Mouse (Mus musculus): ENCODE data around the gene Rab37.

Rab37 gene

GRCm38 (mm10) chr11:115091362-115091901 is at the start of gene Rab37:
Rab37 (plus strand) TSS chr11:115091431.
- peak; percentile 52 for DNase-seq (ENCODE audit: low spot score)

- no peak for DNase-seq (ENCODE audit: low spot score)
These were observed 43.0 kb upstream of the Rab37 start, which contains the start of gene Cd300ld3 for GRCm38 (mm10) chr11:115048259-115048658. Cd300ld3 (minus strand) TSS chr11:115048409.

DNA sequence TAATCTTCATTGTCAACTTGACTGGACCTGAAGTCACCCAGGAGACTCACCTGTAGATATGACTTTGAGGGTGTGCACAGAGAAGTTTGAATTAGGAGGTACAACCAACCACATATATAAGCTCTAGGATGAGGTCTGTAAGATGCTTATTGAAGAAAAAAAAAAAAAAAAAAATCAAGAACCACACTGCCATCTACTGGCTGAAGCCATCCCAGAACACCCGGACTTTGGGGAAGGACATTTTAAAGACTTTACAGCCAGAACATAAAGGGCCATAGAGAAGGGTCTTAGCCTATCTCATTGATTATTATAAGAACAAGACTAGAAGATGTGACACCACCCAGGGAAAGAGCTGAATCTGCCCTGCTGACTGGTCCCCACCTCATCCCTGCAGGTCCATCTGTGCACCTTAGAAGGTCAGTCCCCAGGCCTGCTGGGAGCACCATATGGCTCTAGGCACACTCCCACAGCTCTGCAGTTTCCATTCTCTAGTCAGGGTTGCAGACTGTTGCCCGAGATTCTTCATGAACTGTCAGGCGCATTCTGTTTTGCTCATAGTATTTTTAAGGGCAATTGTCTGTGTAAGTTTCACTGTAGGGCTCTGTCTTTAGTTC is 41.8 kb upstream of the Rab37 start:
- DNase-seq (ENCODE audit: low spot score): no peak

GRCm38 (mm10) chr11:115052206-115052605 is 39.0 kb upstream of the Rab37 start:
- peak; percentile 58 for DNase-seq (ENCODE audit: low spot score)

DNA sequence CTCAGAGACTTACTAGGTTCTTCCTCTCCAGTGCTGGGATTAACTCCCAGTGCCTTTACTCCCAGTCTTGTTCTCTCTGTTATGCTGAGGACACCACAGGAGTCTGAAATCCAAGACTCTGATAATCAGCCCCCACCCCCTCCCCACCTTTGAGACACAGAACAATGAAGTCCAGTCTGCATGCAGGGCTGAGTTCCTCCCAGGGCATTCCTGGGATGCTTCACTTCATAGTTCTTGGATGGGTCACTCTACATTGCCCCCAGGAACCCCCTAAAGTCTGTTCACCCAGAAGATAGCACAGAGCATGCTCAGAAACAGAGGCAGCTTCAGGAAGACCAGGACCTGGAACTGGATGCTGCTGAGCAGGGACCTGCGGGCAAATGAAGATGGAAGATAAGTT is 38.2 kb upstream of the Rab37 start:
- no peak for DNase-seq (ENCODE audit: low spot score)

DNA sequence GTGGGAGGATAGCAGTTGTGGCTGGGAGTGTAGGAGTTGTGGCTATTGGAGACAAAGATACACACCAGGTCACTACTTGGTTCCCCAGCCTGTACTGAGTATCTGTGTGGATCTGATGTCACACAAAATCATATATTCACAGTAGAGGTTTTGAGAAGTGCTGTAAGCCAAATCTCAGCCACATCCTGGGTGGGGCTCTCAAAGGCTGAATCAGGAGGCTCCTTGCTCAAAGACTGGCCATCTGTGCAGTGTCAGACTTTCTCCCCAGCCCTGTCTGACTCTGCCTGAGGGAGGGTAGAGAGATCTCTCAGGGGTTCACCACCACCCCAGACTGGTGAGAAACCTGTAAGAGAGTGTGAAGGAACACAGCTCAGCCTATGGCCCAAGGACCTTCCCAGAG is 36.7 kb upstream of the Rab37 start:
- DNase-seq (ENCODE audit: low spot score): no peak

GRCm38 (mm10) chr11:115058701-115059100 is 32.5 kb upstream of the Rab37 start:
- no peak for DNase-seq (ENCODE audit: low spot score)

DNA sequence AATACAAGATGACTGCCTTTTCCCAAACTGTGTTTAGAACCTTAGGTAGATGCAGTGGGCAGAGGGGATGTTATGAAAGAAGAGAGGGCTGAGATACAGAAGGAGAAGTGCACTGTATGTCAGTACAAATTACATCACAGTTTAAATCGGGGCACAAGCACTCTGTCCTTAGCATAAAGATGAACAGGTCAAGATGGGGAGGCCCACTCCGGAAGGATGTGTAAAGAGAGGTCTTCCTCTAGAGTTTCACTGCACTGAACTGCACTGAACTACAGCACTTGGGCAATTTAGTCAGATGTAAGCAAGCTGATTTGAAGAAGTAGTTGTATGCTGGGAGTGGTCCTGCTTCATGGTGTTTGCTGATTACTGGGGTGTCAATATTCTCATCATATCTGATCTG is 31.4 kb upstream of the Rab37 start:
- no peak for DNase-seq (ENCODE audit: low spot score)

- no peak for DNase-seq (ENCODE audit: low spot score)
These were observed 29.2 kb upstream of the Rab37 start, which contains the start of gene Cd300e for GRCm38 (mm10) chr11:115062077-115062476. Cd300e (minus strand) TSS chr11:115062177.

- DNase-seq (ENCODE audit: low spot score): no peak
These were observed 24.5 kb upstream of the Rab37 start for GRCm38 (mm10) chr11:115066768-115067167.

- DNase-seq (ENCODE audit: low spot score): no peak
These were observed 20.1 kb upstream of the Rab37 start for GRCm38 (mm10) chr11:115071015-115071551.

- DNase-seq (ENCODE audit: low spot score): no peak
These were observed 19.5 kb upstream of the Rab37 start for GRCm38 (mm10) chr11:115071631-115072294.

DNA sequence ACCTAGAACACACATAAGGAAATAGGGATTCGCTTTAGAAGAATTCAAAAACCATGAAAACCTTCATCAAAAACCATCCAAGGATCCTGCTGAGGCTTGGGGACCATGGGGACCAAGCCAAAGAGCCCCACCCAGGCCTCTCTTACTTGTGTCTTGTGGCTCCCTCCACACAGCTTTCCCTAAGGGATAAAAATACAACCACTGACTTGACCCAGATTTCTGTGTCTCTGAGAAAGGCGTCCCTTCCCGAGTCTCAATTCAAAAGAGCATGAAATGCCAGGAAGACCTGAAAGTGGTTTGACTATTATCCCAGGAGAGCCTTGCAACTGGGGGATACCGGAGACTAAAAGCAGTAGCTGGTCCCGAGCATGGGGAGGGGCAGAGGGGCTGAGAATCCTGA is 18.2 kb upstream of the Rab37 start:
- no peak for DNase-seq (ENCODE audit: low spot score)

- DNase-seq (ENCODE audit: low spot score): no peak
These were observed 15.8 kb upstream of the Rab37 start for GRCm38 (mm10) chr11:115075407-115075806.

GRCm38 (mm10) chr11:115075859-115076258 is 15.4 kb upstream of the Rab37 start:
- DNase-seq (ENCODE audit: low spot score): no peak

DNA sequence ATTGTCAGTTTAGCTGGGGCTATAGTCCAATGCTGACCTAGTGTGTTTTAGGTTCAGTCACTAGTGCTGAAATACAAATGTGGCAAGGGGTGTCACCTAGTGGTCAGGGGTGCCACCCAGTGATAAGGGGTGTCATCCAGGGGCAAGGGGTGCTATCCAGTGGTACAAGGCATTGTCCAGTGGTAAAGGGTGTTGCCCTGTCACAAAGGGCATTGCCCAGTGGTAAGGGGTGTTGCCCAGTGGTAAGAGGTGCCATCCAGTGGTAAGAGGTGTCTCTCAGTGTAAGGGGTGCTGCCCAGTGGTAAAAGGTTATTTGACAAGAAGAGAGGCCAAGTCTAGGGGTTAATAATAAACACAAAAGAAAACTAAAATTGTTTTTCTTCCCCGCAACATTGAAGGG is 13.8 kb upstream of the Rab37 start:
- DNase-seq (ENCODE audit: low spot score): no peak

GRCm38 (mm10) chr11:115078680-115079079 is 12.6 kb upstream of the Rab37 start:
- no peak for DNase-seq (ENCODE audit: low spot score)

- peak; percentile 52 for DNase-seq (ENCODE audit: low spot score)
These were observed 10.3 kb upstream of the Rab37 start for GRCm38 (mm10) chr11:115080886-115081285.

- no peak for DNase-seq (ENCODE audit: low spot score)
These were observed 9.9 kb upstream of the Rab37 start for GRCm38 (mm10) chr11:115081373-115081772.

GRCm38 (mm10) chr11:115082196-115082595 is 9.0 kb upstream of the Rab37 start:
- DNase-seq (ENCODE audit: low spot score): no peak

GRCm38 (mm10) chr11:115083376-115084139 is 7.7 kb upstream of the Rab37 start:
- peak; percentile 86 for DNase-seq (ENCODE audit: low spot score)

DNA sequence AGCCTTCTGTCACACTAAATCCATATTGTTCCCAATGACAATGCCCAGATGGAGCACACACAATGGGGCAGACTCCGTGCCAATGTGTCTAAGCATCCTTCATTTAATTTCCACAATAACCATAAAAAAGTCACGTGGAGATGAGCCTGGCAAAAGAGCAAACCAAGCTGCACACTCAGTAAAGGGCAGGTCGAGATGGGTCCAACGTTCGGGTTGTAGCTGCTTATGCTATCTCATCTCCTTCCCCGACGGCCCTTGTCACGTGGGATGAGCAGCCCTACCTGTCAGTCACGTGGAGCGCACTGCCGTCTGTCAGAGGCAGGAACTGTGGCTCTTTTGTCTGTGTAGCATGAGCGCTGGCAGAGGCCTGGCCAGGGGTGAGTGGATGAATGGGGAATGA is 6.6 kb upstream of the Rab37 start:
- DNase-seq (ENCODE audit: low spot score): no peak
